Mouse (Mus musculus) layer of hippocampus, postnatal 25 days (tissue): Measurements from ENCODE around the gene Smarcd3. TPM values are rescaled to one million over a fixed set of nuclear protein-coding genes. Genes with fewer than 3 reads are reported as not detected.

Experiments
- DNase-seq, 2 experiments: peaks; one replicate each; pipeline ENCODE4 v3.0.0; 2022; ENCODE audit warnings: mixed read lengths in 2 of 2, low spot score in 1 of 2; ENCODE audit errors: extremely low spot score in 1 of 2
- total RNA-seq, 2 experiments: library from RNA; stranded (reverse); gene quantifications; 2 replicates each; pipeline ENCODE4 v1.2.3; 2021

Smarcd3 gene
- total RNA-seq, 2 experiments from 2014 or later: 91.4 to 93.2 TPM

DNA sequence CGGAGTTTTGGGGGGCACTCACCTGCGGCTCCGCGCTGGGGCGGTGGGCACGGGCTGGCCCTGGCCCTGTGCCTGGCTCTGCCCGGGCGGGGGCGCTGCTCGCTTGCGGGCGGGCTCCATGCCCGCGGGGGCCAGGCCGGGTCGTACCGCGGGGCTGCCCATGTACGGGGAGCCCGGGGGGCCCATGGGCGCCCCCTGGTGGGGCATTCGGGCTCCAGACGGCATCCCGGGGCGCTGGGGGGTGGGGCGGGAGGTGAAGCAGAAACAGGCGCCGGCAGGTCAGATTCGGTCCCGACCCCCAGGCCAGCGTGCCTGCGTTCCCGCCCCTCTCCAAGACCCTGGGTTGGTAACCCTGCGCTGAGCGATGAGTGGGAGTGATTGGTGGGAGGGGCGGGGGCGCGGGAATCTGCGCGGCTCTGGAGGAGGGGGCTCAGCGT is 25.6 kb downstream of the Smarcd3 start:
- DNase-seq: peak in 1 of 2 experiments; percentile 61

DNA sequence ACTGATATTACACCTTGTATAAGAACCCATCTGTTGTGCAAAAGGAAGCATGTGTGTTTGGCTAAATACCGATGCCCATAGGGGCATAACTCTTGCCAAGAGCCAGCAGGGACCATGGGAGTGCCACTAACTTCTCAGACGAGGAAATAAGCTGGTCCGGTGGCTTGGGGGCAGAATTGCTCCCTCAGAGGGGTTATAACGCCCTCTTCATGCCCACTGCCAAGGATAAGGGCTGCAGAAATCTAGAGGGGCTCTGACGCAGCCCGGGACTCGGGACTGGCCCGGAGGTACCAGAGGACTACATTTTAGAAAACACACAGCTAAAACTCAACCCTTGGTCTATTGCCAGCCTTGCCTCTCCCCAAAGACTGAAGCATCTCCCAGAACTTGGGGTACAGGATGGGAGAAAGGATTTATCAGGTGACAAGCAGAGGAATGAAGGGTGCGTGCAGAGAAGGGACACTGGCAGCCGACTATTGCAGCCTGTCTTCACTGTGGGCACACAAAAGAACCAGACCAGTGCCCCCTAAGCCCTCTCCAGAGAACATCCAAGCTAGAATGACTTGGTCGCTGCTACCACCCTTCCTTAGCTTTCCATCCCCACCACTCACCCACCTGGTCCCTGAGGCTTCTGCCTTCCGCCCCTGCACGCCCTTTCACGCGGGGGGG is 26.2 kb downstream of the Smarcd3 start:
- DNase-seq: no peak

- DNase-seq: peak in 1 of 2 experiments; percentile 77
Observed at GRCm38 (mm10) chr5:24597221-24597728, 26.9 kb downstream of the Smarcd3 start.

GRCm38 (mm10) chr5:24596519-24597171 is 27.6 kb downstream of the Smarcd3 start:
- DNase-seq: peak in 1 of 2 experiments; percentile 57

DNA sequence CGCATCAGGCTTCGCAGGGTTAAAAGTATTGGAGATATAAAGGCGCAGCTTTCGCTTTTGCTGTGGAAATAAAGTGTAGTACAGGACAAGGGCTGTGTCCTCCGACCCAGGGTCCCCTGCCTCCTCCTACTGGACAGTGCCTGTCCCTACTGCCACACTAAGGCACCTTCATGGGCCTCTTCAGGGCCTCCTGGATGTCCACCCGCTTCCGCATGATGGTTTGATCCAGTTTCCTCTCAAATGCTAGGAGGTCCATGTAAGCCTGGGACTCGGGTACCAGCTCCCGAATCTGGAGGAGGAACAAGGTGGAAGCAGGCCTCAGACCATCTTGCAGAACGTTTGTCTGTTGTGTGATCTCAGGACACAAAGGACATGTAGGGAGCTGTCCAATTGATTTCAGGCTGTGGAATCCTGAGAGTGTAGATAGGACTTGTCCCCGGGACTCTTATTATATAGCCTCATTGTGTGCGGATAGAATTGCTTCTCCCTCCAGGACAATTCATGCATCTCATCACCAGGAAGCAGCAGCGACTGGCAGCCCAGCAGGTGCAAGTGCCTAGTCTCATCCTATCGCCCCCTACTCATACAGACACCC is 28.3 kb downstream of the Smarcd3 start:
- no peak for DNase-seq

DNA sequence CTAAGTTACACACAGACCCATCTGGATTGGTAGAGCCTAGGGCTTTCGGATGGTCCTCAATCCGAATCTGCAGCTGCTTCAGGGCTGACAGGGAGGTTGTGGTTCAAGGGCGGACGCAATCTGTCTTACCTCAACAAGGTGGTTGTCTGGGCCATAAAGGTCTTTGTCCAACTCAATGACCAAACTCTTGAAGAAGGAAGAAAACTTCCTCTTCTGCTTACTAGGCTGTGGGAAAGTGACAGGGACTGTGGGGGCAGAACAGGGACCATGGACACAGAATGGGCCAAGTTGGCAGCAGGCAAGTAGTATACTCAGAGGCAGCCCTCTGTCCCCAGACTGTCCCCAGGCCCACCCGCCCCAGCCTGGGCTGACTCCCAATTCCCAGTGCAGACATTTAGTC is 28.9 kb downstream of the Smarcd3 start:
- no peak for DNase-seq

GRCm38 (mm10) chr5:24594346-24594745 is 29.9 kb downstream of the Smarcd3 start:
- no peak for DNase-seq

- DNase-seq: no peak
Observed at GRCm38 (mm10) chr5:24593928-24594327, 30.3 kb downstream of the Smarcd3 start.

DNA sequence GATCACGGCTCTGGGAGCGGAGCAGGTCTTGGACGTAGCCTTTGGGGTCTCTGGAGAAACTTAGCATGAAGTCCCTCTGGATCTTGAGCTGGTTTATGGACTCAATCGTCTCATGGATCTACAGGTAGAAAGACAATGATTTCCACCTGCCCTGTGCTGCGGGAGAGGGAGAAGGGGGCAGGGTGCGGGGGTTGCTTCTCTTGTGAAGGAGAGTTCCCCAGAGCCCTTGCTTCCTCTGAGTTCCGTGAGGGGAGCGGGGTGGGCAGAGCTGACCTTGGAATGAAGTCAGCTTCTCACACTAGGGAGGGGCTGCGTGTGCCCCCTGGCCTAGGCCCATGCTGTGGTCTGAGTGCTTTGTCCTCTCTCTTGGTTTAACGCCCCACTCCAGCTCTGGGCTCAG is 31.0 kb downstream of the Smarcd3 start:
- DNase-seq: no peak

DNA sequence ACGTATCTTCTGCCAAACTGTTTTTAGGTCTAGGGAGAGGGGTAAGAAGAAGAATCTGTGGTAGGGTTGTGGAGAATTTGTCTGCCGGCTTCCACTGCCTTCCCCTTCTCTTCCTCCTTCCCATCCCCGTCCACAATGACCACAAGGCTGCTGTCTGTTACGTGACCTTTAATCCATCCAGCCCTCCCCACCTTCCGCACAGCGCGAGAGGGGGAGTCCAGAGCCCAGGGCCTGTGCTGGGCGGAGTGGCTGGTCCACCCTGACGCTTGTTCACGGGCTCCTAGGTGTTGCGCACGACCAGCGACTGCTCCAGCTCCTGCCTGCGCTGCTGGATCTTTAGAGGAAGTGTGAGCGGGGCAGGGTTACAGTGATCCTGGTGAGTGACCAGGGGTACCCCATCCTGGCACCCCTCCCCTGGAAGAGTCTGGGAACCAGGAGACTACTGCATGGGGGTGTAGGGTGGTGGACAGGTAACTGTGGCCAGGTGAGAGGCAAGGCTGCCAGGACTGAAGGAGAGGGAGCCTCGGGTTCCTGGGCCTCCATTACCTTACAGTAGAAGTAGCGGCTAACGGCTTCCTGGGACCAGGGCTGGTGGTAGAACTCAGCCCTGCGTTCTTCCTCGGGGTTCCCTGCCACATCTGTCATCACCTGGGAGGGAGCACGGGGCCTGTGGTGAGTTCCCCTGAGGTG is 31.6 kb downstream of the Smarcd3 start:
- DNase-seq: no peak

DNA sequence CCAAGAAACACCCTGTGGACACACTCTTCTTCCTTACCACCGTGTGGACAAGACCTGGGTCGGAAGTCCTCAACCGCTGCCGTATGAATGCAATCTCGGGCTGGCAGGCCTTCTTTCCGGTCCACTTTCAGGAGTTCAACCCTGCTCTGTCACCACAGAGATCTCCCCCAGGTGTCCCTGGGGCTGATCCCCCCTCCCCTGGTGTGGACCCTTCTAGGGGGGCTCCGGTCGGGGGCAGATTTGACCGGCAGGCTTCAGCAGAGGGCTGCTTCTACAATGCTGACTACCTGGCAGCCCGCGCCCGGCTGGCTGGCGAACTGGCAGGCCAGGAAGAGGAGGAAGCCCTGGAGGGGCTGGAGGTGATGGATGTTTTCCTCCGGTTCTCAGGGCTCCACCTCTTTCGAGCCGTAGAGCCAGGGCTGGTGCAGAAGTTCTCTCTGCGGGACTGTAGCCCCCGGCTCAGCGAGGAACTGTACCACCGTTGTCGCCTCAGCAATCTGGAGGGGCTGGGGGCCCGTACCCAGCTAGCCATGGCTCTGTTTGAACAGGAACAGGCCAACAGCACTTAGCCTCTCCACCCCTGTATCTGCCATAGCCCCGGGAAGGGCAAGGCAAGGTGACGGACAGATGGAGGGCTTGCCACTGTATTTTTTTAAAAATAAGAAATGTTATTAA is 32.3 kb downstream of the Smarcd3 start:
- DNase-seq: no peak

- DNase-seq: peak in 1 of 2 experiments; percentile 11
Observed at GRCm38 (mm10) chr5:24591268-24591721, 32.9 kb downstream of the Smarcd3 start.

GRCm38 (mm10) chr5:24589511-24590500 is 34.4 kb downstream of the Smarcd3 start:
- DNase-seq: no peak

GRCm38 (mm10) chr5:24587200-24587577 is 37.0 kb downstream of the Smarcd3 start:
- peak in 1 of 2 experiments; percentile 27 for DNase-seq

GRCm38 (mm10) chr5:24586547-24587199 is 37.5 kb downstream of the Smarcd3 start, which contains the start of gene Chpf2:
TSS of gene Chpf2 (plus strand) at chr5:24586741.
- DNase-seq: peak; percentile 68 to 69

- DNase-seq: no peak
Observed at GRCm38 (mm10) chr5:24586106-24586505, 38.1 kb downstream of the Smarcd3 start.

- DNase-seq: no peak
Observed at GRCm38 (mm10) chr5:24578109-24578963, 45.9 kb downstream of the Smarcd3 start.
